Mouse (Mus musculus) CH12.LX (cell line): ENCODE results near the gene Acp7. TPM values are rescaled to one million over a fixed set of nuclear protein-coding genes. Genes with fewer than 3 reads are reported as not detected.
A peak's percentile ranks its signal among the peaks of the same experiment; 100 is the strongest.

Experiments
- DNase-seq: peaks from one replicate; pipeline ENCODE4 v3.0.0-alpha.2; 2013; ENCODE audit errors: extremely low read depth
- H3K27ac ChIP-seq: 2 replicates; pipeline ENCODE4 v1.5.1; 2012; ENCODE audit warnings: low read depth, mild to moderate bottlenecking, control low read depth, moderate library complexity; ENCODE audit not compliant: insufficient read depth
- H3K27me3 ChIP-seq: replicated peaks from 2 replicates; pipeline ENCODE3; 2012; ENCODE audit warnings: inconsistent platforms
- H3K36me3 ChIP-seq, 2 experiments: replicated peaks in 1 of 2; 2 replicates each; pipeline versions ENCODE3 to v1.6.1; 2012; ENCODE audit warnings: inconsistent platforms in 1 of 2, low read length in 1 of 2, mild to moderate bottlenecking in 1 of 2, mixed read lengths in 1 of 2, moderate library complexity in 1 of 2; ENCODE audit not compliant: control insufficient read depth in 1 of 2, insufficient read depth in 1 of 2
- H3K4me1 ChIP-seq, 2 experiments: 2 replicates each; pipeline ENCODE4 v1.6.1; 2012; ENCODE audit warnings: inconsistent platforms in 1 of 2, moderate library complexity in 1 of 2; ENCODE audit not compliant: insufficient read depth in 2 of 2, control insufficient read depth in 1 of 2
- H3K4me2 ChIP-seq: 2 replicates; pipeline ENCODE4 v1.6.1; 2012; ENCODE audit warnings: low read depth, mild to moderate bottlenecking, control low read depth; ENCODE audit not compliant: poor library complexity, insufficient read depth, severe bottlenecking
- H3K4me3 ChIP-seq, 3 experiments: fragments of 150-350 bp in 1 of 3; sonication (generic) in 1 of 3; replicated peaks in 1 of 3; 2 replicates each; pipeline versions ENCODE3 to v1.5.1; 2011 to 2012; ENCODE audit warnings: low read depth in 2 of 3, low read length in 2 of 3, mild to moderate bottlenecking in 2 of 3, moderate library complexity in 2 of 3, control low read depth in 1 of 3, improper control_type of control experiment in 1 of 3, inconsistent platforms in 1 of 3, mixed read lengths in 1 of 3; ENCODE audit not compliant: poor library complexity in 1 of 3
- H3K79me2 ChIP-seq: replicated peaks from 2 replicates; pipeline ENCODE4 v1.6.1; 2012; ENCODE audit warnings: mild to moderate bottlenecking, moderate library complexity; ENCODE audit not compliant: control insufficient read depth, poor library complexity, insufficient read depth, severe bottlenecking; ENCODE audit errors: extremely low read depth
- H3K9ac ChIP-seq: 2 replicates; pipeline ENCODE4 v1.6.1; 2012; ENCODE audit warnings: low read depth, mild to moderate bottlenecking, control low read depth, moderate library complexity; ENCODE audit not compliant: insufficient read depth
- H3K9me3 ChIP-seq: replicated peaks from 2 replicates; pipeline ENCODE3; 2012; ENCODE audit warnings: low read length, inconsistent platforms, mixed read lengths
- BHLHE40 ChIP-seq: IDR thresholded peaks from 2 replicates; pipeline ENCODE4 v1.6.1; 2011; ENCODE audit warnings: mild to moderate bottlenecking, low read depth, low read length, improper control_type of control experiment
- CHD1 ChIP-seq: IDR thresholded peaks from 2 replicates; pipeline ENCODE4 v1.6.1; 2012; ENCODE audit warnings: low read depth, low read length, improper control_type of control experiment, inconsistent platforms
- CTCF ChIP-seq, 2 experiments: IDR thresholded peaks in 1 of 2; conservative IDR thresholded peaks in 1 of 2; 2 replicates each; pipeline ENCODE4 v1.5.1; 2011 to 2012; ENCODE audit warnings: low read depth in 2 of 2, low read length in 2 of 2, improper control_type of control experiment in 1 of 2, inconsistent platforms in 1 of 2, mild to moderate bottlenecking in 1 of 2, moderate library complexity in 1 of 2
- EP300 ChIP-seq: IDR thresholded peaks from 2 replicates; pipeline ENCODE4 v1.6.1; 2011; ENCODE audit warnings: low read length, improper control_type of control experiment
- HCFC1 ChIP-seq: IDR thresholded peaks from 2 replicates; pipeline ENCODE4 v1.6.1; 2012; ENCODE audit warnings: low read depth, mild to moderate bottlenecking, inconsistent platforms, low read length, improper control_type of control experiment
- IRF4 ChIP-seq: IDR thresholded peaks from 2 replicates; pipeline ENCODE4 v1.6.1; 2014; ENCODE audit warnings: low read depth, mild to moderate bottlenecking, inconsistent platforms, low read length, improper control_type of control experiment
- MAX ChIP-seq: IDR thresholded peaks from 2 replicates; pipeline ENCODE4 v1.6.1; 2011; ENCODE audit warnings: low read length, improper control_type of control experiment
- MXI1 ChIP-seq: IDR thresholded peaks from 2 replicates; pipeline ENCODE4 v1.6.1; 2011; ENCODE audit warnings: mild to moderate bottlenecking, low read depth, low read length, improper control_type of control experiment
- MYC ChIP-seq: IDR thresholded peaks from 2 replicates; pipeline ENCODE4 v1.6.1; 2011; ENCODE audit warnings: low read depth, mild to moderate bottlenecking, improper control_type of control experiment, low read length
- NELFE ChIP-seq: IDR thresholded peaks from 2 replicates; pipeline ENCODE4 v1.6.1; 2011; ENCODE audit warnings: low read depth, low read length, improper control_type of control experiment
- NRF1 ChIP-seq: IDR thresholded peaks from 2 replicates; pipeline ENCODE4 v1.6.1; 2014; ENCODE audit warnings: low read depth, mild to moderate bottlenecking, inconsistent platforms, low read length, improper control_type of control experiment, moderate library complexity
- POLR2A ChIP-seq: IDR thresholded peaks from 2 replicates; pipeline ENCODE4 v1.6.1; 2011; ENCODE audit warnings: low read depth, mild to moderate bottlenecking, improper control_type of control experiment, low read length
- RAD21 ChIP-seq: IDR thresholded peaks from 2 replicates; pipeline ENCODE4 v1.6.1; 2011; ENCODE audit warnings: low read depth, mild to moderate bottlenecking, low read length, improper control_type of control experiment, moderate library complexity
- SMC3 ChIP-seq: IDR thresholded peaks from 2 replicates; pipeline ENCODE4 v1.6.1; 2011; ENCODE audit warnings: low read depth, low read length, improper control_type of control experiment
- TBP ChIP-seq: conservative IDR thresholded peaks from 2 replicates; pipeline ENCODE4 v1.6.1; 2011; ENCODE audit warnings: low read depth, low read length, improper control_type of control experiment
- TCF12 ChIP-seq: IDR thresholded peaks from 2 replicates; pipeline ENCODE4 v1.6.1; 2014; ENCODE audit warnings: low read depth, mild to moderate bottlenecking, inconsistent platforms, low read length, improper control_type of control experiment
- UBTF ChIP-seq: IDR thresholded peaks from 2 replicates; pipeline ENCODE4 v1.6.1; 2012; ENCODE audit warnings: low read depth, mild to moderate bottlenecking, inconsistent platforms, low read length, improper control_type of control experiment, moderate library complexity
- ZC3H11A ChIP-seq: IDR thresholded peaks from 2 replicates; pipeline ENCODE4 v1.6.1; 2012; ENCODE audit warnings: low read depth, mild to moderate bottlenecking, inconsistent platforms, low read length, improper control_type of control experiment
- ZKSCAN1 ChIP-seq: IDR thresholded peaks from 2 replicates; pipeline ENCODE4 v1.6.1; 2012; ENCODE audit warnings: low read depth, inconsistent platforms, low read length, improper control_type of control experiment, borderline replicate concordance
- ZNF384 ChIP-seq: IDR thresholded peaks from 2 replicates; pipeline ENCODE4 v1.6.1; 2012; ENCODE audit warnings: low read depth, low read length, improper control_type of control experiment, inconsistent platforms
- dilution Hi-C: fragments of 300-500 bp; cut with MboI; formaldehyde crosslinking; loops from 2 replicates; pipeline ENCODE4 v1.14.3; 2020; ENCODE audit warnings: low sequenced_read_pairs; ENCODE audit not compliant: extremely low pct_unique_long_range_greater_than_20kb, extremely low pct_ligation_motif_present
- in situ Hi-C: fragments of 300-500 bp; cut with MboI; formaldehyde crosslinking; loops from 3 replicates; pipeline ENCODE4 v1.14.3; 2019; ENCODE audit warnings: low sequenced_read_pairs, low pct_ligation_motif_present, low pct_unique_long_range_greater_than_20kb, mixed read lengths
- polyA plus RNA-seq: library from polyadenylated mRNA; unstranded; fragments of >175 nt; gene quantifications from 2 replicates; pipeline ENCODE4 v1.2.1, GENCODE M21; 2012; ENCODE audit warnings: low read depth; ENCODE audit not compliant: insufficient read length
- total RNA-seq, 2 experiments: library from RNA; depleted of rRNA; stranded (reverse); fragments of 300-350 nt in 1 of 2; fragments of >200 nt in 1 of 2; gene quantifications; 2 replicates each; pipeline ENCODE4 v1.2.3; 2012 to 2014

Gene Acp7
- total and polyA plus RNA-seq, 3 experiments: not detected

DNA sequence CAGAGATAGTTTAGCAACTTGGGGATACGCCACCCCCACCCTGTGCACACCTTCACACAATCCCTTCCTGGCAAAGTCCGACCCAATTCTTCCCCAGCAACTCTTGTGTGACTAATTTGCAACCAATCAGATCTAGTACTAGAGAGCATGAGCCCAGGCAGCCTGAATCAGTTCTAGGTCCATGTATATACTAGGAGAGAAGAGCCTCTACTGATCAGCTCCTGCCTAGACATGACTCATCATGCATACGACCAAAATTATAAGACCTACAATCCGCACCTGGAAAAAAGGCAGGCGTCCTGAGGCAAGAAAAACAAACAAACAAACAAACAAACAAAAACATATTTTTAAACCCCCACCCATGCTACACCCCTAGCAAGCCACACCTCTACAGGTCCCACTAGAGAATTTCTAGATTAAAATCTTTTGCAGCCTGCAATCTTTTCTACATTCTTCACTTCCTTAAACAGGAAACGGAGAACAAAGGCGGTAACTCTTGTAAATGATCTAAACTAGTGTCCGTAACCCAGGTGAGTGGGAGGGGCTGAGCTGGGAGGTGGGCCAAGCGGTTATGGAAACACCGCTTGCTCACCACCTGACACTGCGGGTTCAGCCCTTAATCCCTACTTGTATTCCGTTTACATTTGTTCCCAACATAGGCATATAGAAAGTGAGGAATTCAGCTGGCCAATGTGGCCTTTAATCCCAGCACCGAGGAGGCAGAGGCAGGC, 45.8 kb upstream of the Acp7 start:
- no peaks in the 10 kb centered on the region for H3K27me3 ChIP-seq
- H3K4me2 ChIP-seq: no peak overlapping the region
- TF ChIP-seq IRF4 (no peak), HCFC1 (no peak), ZKSCAN1 (no peak), ZNF384 (no peak), UBTF (no peak), ZC3H11A (no peak), BHLHE40 (no peak)
- H3K9ac ChIP-seq: no peak overlapping the region
- dilution Hi-C loops: no loop called here
- no peaks in the 10 kb centered on the region for H3K79me2 ChIP-seq
- H3K9me3 ChIP-seq: no peaks in the 10 kb centered on the region
- H3K36me3 ChIP-seq: no peaks in the 10 kb centered on the region
- H3K4me1 ChIP-seq: peaks cover 0 to 5% of the 10 kb centered on the region in 2 experiments; a peak in 1 of 4 replicates
- in situ Hi-C loops: no loop called here
- H3K27ac ChIP-seq: no peak overlapping the region
- H3K4me3 ChIP-seq: no peak overlapping the region
- DNase-seq: no peak

DNA sequence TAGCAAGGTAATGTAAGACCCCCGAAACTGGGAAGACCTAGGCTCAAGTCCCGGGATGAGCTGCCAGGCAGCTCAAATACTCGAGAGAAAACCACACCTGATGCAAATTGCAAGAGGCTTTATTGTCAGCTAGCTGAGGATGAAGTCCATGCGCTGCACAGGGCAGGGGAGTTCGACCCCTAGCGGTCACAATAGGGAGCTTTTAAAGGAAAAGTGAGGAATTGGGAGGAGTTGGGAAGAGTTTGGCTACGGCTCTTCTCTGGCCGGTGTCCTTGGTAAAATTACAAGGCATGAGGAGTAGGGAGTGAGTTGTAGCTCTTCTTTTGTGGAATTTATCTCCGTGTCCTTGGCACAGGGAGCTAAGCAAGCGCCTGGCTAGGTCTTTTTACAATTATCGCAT, 44.6 kb upstream of the Acp7 start:
- peak; percentile 45 for DNase-seq
- peak overlapping the region; percentile 67 for H3K4me2 ChIP-seq
- peaks cover 0 to 13% of the 10 kb centered on the region in 2 experiments; a peak in 2 of 4 replicates for H3K4me1 ChIP-seq
- no peak overlapping the region for H3K27ac ChIP-seq
- no peaks in the 10 kb centered on the region for H3K27me3 ChIP-seq
- peak overlapping the region; percentile 30 to 49 (median 49) for H3K4me3 ChIP-seq
- dilution Hi-C loops: no loop called here
- H3K79me2 ChIP-seq: no peaks in the 10 kb centered on the region
- no peak overlapping the region for H3K9ac ChIP-seq
- H3K36me3 ChIP-seq: no peaks in the 10 kb centered on the region
- in situ Hi-C loops: no loop called here
- peak; percentile 24; the same call in 1 of the 2 replicates for TF ChIP-seq POLR2A
- TF ChIP-seq TCF12: 0 out of 2 replicates have a peak, but pooled peaks have one; percentile 7
- TF ChIP-seq EP300: no peak
- 0 out of 2 replicates have a peak, but pooled peaks have one; percentile 19 for TF ChIP-seq MXI1
- peak; percentile 41 for TF ChIP-seq RAD21
- TF ChIP-seq CTCF (conservative IDR thresholded peaks at IDR 0.05 in 1 of 2, IDR thresholded peaks at IDR 0.05 in 1 of 2; ENCODE audit: low read depth in 2 of 2, low read length in 2 of 2): peak; percentile 45 to 68
- TF ChIP-seq NELFE: 0 out of 2 replicates have a peak, but pooled peaks have one; percentile 25
- TF ChIP-seq UBTF: no peak
- TF ChIP-seq MAX: 0 out of 2 replicates have a peak, but pooled peaks have one; percentile 7
- peak; percentile 31; the same call in 1 of the 2 replicates for TF ChIP-seq IRF4
- no peak for TF ChIP-seq NRF1
- 0 out of 2 replicates have a peak, but pooled peaks have one; percentile 66 for TF ChIP-seq MYC
- peak; percentile 35 for TF ChIP-seq SMC3
- no peak for TF ChIP-seq TBP
- no peak for TF ChIP-seq CHD1
- H3K9me3 ChIP-seq: no peaks in the 10 kb centered on the region
